Mouse (Mus musculus) kidney, adult 8-10 months (tissue): ENCODE results near the gene Tmed9.
A peak's percentile ranks its signal among the peaks of the same experiment; 100 is the strongest.

Source experiments
- DNase-seq, 2 experiments: peaks; one replicate each; pipeline ENCODE4 v3.0.0; 2022

Gene Tmed9

DNA sequence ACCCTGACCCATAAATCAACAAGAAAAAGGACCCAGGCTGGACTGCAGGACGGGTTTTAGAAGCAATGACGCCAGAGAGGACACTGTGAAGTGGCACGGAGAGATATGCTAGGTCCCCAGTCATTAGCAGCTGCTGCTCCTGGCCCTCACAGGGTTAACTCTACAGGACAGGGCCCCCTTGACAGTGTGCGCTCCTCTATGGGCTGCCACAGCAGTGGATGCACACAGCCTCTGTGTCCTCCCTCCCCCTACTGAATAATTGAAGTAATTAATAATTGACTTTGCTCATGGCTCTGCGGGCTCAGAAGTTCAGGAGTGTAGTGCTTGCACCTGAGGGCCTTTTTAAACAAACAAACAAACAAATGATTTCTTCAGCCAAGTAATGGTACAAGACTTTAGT, 39.9 kb downstream of the Tmed9 start:
- no peak for DNase-seq

DNA sequence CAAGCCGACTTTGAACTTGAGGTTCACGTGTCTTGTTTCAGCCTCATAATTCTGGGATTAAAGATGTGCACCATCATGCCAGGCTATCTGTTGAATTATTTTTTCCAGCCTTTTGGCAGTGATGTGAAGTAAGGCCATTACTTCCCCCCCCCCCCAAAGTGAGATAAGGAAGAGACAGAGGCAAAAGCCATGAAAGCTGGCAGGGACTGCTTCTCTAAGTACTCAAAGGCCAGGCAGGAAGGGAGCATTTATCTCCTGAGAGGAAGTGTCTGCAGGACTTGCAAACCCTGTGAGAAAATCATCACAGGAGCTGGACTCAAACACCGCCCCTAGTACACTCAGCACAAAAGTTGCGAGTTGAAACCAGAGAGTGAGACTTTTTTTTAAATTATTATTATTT, 45.8 kb downstream of the Tmed9 start:
- no peak for DNase-seq

DNA sequence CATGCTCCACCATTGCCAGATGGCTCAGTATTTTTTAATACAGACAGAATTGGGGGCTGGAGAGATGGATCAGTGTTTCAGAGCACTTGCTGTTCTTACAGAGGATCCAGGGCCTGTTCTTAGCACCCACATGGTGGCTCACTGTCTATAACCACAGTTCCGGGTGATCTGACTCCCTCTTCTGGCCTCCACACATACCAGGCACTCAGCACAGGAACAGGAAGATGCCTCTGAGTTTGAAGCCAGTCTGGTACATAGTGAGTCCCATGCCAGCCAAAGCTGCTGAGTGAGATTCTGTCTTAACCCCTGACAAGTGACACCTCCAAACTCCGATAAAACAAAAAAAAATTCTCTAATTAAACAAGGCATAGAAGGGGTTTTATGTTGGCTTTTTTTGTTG, 46.7 kb downstream of the Tmed9 start:
- DNase-seq, result no peak

DNA sequence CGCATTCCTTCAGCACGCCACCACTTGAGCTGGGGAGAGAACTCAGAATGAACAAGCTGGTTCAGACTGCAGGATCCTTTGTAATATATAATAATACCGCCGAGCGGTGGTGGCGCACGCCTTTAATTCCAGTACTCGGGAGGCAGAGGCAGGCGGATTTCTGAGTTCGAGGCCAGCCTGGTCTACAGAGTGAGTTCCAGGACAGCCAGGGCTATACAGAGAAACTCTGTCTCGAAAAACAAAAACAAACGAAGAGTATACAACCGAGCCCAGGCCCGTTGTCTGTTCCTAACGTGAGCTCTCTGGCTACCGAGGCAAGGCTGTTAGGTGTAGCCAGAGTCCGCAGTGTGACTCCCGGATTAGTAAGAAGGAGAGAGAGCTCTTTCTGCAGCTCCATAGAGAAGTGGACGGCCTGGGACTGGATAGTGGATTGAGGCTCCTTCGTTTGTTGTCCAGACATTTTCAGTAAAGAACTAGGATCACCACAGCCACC, 48.7 kb downstream of the Tmed9 start:
- peak in 1 of 2 experiments; percentile 17 for DNase-seq

DNA sequence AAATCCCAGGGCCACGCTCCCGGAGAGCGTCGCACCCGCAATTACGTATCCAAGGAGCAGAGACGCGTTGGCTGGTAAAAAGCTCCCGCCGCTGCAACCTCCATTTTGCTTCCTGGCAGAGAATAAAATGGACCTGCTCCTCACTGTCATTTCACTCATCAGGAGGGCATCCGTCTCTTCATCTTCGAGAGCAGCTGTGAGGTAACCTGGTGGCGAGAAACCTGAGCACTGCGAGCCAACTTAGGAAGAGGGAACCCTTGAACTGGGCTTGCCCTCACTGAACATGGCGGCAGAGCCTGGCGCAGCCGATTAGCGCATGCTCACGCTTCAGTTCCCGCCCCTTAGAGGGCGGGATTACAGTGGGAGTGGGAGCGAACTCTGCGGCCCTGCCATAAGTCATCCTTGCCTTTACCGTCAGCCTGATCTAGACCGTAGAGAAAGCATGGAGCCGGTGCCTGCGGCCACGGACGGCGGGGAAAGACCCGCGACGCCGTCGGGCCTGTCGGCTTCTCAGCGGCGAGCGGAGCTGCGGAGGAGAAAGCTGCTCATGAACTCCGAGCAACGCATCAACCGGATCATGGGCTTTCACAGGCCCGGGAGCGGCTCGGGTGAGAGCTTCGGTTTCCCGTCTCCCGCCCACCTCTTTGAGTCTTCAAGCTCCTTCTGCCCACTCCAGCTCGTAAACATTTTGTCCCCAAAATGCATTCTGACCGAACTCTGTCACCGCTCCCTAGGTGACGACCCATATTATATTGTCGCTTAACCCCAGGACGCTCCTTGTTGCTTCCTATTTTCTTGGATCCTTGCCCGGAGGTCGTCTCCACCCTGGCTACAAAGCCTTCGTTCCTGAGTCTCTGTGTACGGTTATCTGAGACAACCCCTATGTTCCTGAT, 49.4 kb downstream of the Tmed9 start, which contains the start of gene Caml:
TSS of gene Caml (plus strand) at position 357 of the 893 bp plus-strand sequence.
- DNase-seq, result peak; percentile 88 to 91

DNA sequence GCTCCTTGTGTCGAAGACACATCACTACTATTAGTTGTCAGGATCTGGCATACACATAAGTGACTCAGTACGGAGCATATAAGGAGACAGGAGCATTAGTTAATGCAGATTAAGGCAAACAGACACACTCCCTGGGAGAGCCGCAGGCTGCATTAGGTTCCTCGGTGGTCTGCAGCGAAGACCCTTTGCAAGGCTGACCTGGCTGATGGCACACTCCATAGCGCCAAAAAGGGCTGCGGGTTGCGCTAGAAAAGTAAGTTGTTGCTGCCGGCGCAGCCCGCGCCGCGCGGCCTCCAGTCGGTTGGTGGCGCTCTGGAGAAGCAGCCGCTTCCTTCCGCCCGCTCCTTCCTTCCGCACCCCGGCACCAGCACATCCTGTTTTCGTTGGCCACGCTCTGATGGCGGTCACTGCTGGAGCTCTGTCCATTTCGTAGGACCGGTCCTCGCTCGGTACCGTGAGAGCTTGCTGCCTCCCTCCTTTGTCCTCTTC, 61.2 kb downstream of the Tmed9 start, which contains the start of gene Ddx46:
TSS of gene Ddx46 (plus strand) at position 389 of the 489 bp plus-strand sequence.
- DNase-seq, result peak; percentile 84 to 89

DNA sequence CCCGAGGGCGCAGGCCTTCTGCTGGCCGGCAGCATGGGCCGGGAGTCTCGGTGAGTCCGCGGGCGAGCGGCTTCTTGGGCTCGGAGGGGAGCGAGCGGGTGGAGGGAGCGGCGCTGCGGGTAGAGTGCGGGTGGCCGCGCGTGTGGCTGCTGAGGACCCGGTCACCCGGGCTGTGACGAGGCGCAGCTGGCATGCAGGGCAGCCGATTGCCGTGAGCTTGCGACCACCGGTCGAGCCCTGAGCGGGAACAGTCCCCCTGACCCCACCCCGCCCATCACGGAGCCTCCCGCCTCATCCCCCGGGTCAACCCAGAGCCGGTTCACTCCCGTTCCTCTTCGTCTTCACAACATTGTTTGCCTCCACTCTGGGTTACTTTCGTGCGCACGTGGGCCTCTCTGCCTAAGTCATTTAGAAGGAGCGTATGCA, 61.6 kb downstream of the Tmed9 start:
- DNase-seq, result no peak

DNA sequence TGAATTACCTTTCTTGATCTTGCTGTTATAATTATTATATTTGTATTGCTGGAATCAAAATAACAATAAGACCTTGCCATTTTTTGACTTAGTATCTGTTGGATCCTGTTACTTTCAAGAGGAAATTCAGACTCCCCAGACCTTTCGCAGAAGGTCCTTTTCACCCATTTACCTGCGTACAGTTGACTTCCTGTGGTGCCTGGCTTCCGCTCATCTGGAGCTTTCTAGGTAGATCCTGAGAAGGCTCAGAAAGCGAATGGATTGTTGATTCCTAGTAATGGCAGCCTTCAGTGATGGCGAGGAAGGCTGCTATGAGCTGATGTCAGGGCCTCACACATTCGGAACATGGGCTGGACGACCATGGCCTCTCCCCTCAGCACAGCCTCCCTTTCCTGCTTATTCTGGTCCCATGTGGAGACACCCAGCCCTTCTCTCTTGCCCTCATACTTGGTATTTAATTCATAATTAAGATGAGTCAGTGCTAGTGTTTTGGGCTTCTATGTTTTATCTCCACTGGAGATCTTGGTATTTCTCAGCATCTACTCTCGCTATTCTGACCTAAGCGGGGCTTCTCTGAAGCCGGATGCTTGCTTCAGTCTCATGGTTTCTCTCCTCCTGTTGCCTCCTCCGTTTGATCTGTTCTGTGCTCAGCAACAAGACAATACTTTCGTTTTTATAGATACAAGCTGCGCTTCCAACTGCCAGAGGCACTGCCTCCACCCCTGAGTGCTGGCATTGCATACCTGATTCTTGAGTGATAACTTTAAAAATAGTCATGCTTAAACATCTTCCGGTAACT, 62.9 kb downstream of the Tmed9 start:
- DNase-seq, result no peak

DNA sequence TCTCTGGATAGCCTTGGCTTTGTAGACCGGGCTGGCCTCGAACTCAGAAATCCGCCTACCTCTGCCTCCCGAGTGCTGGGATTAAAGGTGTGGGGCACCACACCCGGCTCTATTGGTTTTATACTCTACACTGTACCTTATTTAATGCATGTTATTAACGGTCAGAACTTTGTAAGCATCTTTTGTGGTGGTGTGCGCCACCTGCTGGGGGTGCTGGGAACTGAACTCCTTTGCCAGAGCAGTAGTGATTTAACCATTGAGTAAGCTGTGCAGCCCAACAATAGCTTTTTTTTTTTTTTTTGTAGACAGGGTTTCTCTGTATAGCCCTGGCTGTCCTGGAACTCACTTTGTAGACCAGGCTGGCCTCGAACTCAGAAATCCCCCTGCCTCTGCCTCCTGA, 66.9 kb downstream of the Tmed9 start:
- DNase-seq, result peak; percentile 54 to 87

DNA sequence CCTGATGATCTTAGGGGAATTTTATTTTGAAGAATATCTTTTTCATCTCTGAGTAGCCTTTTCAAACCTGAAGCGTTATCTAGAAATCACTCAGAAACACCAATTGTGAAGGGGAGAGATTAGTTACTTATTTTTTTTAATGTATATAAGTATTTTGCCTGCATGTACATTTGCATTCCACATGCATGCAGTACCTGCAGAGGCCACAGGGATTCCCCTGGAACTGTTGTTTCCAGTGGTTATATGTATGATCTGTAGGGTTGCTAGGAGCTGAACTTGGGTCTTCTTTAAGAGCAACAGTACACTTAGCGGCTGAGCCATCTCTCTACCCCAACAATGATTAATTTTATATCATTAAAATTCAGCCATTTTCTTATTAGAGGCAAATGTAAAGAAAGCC, 71.0 kb downstream of the Tmed9 start:
- no peak for DNase-seq
